Mouse (Mus musculus): ENCODE data around the gene Pnmal2.
"Not testable (repeated sequence)": the region's sequence is repeated elsewhere in the genome, so short reads cannot be mapped to it uniquely, and the experiment has no call there.

Pnmal2 gene

GRCm38 (mm10) chr7:16946441-16947348 is 2.2 kb downstream of the Pnmal2 start:
- DNase-seq, result peak; percentile 81

GRCm38 (mm10) chr7:16947349-16947895 is 2.9 kb downstream of the Pnmal2 start:
- DNase-seq, result peak; percentile 78

- DNase-seq, result peak; percentile 76
Observed at GRCm38 (mm10) chr7:16947959-16948361, 3.5 kb downstream of the Pnmal2 start.

GRCm38 (mm10) chr7:16948923-16949458 is 4.5 kb downstream of the Pnmal2 start:
- DNase-seq, result peak; percentile 67

GRCm38 (mm10) chr7:16949908-16950841 is 5.7 kb downstream of the Pnmal2 start:
- DNase-seq, result peak; percentile 91

GRCm38 (mm10) chr7:16950861-16951635 is 6.6 kb downstream of the Pnmal2 start:
- DNase-seq, result peak; percentile 89

- not testable (repeated sequence) for DNase-seq
Observed at GRCm38 (mm10) chr7:16953776-16954175, 9.3 kb downstream of the Pnmal2 start.

- no peak for DNase-seq
Observed at GRCm38 (mm10) chr7:16955712-16956111, 11.2 kb downstream of the Pnmal2 start.

- DNase-seq, result no peak
Observed at GRCm38 (mm10) chr7:16956410-16957265, 12.2 kb downstream of the Pnmal2 start.

GRCm38 (mm10) chr7:16959539-16960187 is 15.2 kb downstream of the Pnmal2 start, which contains the start of gene Pnmal1:
Pnmal1 (plus strand) TSS chr7:16959679.
- peak; percentile 91 for DNase-seq

GRCm38 (mm10) chr7:16961678-16962077 is 17.2 kb downstream of the Pnmal2 start:
- DNase-seq, result no peak

GRCm38 (mm10) chr7:16968414-16968813 is 23.9 kb downstream of the Pnmal2 start:
- no peak for DNase-seq

GRCm38 (mm10) chr7:16971160-16971559 is 26.7 kb downstream of the Pnmal2 start:
- DNase-seq, result no peak

GRCm38 (mm10) chr7:16974018-16974417 is 29.5 kb downstream of the Pnmal2 start:
- DNase-seq, result no peak

GRCm38 (mm10) chr7:16976298-16976697 is 31.8 kb downstream of the Pnmal2 start:
- no peak for DNase-seq

GRCm38 (mm10) chr7:16978173-16978572 is 33.7 kb downstream of the Pnmal2 start:
- no peak for DNase-seq

- no peak for DNase-seq
Observed at GRCm38 (mm10) chr7:16978593-16978992, 34.1 kb downstream of the Pnmal2 start.

GRCm38 (mm10) chr7:16980348-16980747 is 35.9 kb downstream of the Pnmal2 start:
- DNase-seq, result no peak

GRCm38 (mm10) chr7:16982859-16983568 is 38.5 kb downstream of the Pnmal2 start, which contains the start of gene Gm42372:
Gm42372 (plus strand) TSS chr7:16983086.
- DNase-seq, result peak; percentile 89

Data from cerebellum, adult 9-10 months (tissue).